Mouse (Mus musculus) cerebellum, postnatal 14 days (tissue): ENCODE measurements around the gene Avp.
A peak's percentile ranks its signal among the peaks of the same experiment; 100 is the strongest.

Experiments
- DNase-seq, 2 experiments: peaks; one replicate each; pipeline ENCODE4 v3.0.0; 2021; ENCODE audit warnings: mixed read lengths in 2 of 2

Avp gene

GRCm38 (mm10) chr2:130569926-130570325 lies 12.4 kb downstream of the Avp start:
- DNase-seq = no peak

GRCm38 (mm10) chr2:130568921-130569320 lies 13.4 kb downstream of the Avp start:
- DNase-seq = no peak

GRCm38 (mm10) chr2:130564983-130565382 lies 17.4 kb downstream of the Avp start:
- DNase-seq = no peak

- peak in 1 of 2 experiments; percentile 50 for DNase-seq
These were observed 18.3 kb downstream of the Avp start for GRCm38 (mm10) chr2:130564063-130564462.

- peak; percentile 91 to 94 for DNase-seq
These were observed 18.9 kb downstream of the Avp start, which contains the start of gene Mrps26 for GRCm38 (mm10) chr2:130563212-130564055. TSS of gene Mrps26 (plus strand) at chr2:130563742.

- no peak for DNase-seq
These were observed 24.3 kb downstream of the Avp start for GRCm38 (mm10) chr2:130558015-130558414.

GRCm38 (mm10) chr2:130557462-130557861 lies 24.9 kb downstream of the Avp start:
- peak in 1 of 2 experiments; percentile 27 for DNase-seq

GRCm38 (mm10) chr2:130556292-130556691 lies 26.1 kb downstream of the Avp start:
- no peak for DNase-seq

GRCm38 (mm10) chr2:130554841-130555240 lies 27.5 kb downstream of the Avp start:
- DNase-seq = no peak

- DNase-seq = no peak
These were observed 35.4 kb downstream of the Avp start for GRCm38 (mm10) chr2:130546957-130547356.

- no peak for DNase-seq
These were observed 42.1 kb downstream of the Avp start for GRCm38 (mm10) chr2:130540266-130540665.

GRCm38 (mm10) chr2:130538876-130539546 lies 43.3 kb downstream of the Avp start:
- no peak for DNase-seq

GRCm38 (mm10) chr2:130536890-130537289 lies 45.5 kb downstream of the Avp start:
- no peak for DNase-seq

GRCm38 (mm10) chr2:130535017-130535416 lies 47.3 kb downstream of the Avp start:
- no peak for DNase-seq

GRCm38 (mm10) chr2:130532201-130532600 lies 50.2 kb downstream of the Avp start:
- DNase-seq = no peak
